Mouse (Mus musculus) hindbrain, embryonic 14.5 days (tissue): ENCODE measurements at regions not wholly inside any gene's neighbourhood (a gene's known extent, or its start where the extent isn't known, plus 50 kb on each side); places are given as distances from the start of the nearest gene placed in this dataset.
"Not testable (repeated sequence)": the region's sequence is repeated elsewhere in the genome, so short reads cannot be mapped to it uniquely, and the experiment has no call there.

ENCODE experiments used
- ATAC-seq: fragments of 200-750 bp; cut with Nextera tagmentation; 2 replicates; pipeline ENCODE4 v1.8.0; 2017; ENCODE audit warnings: moderate number of reproducible peaks, mild to moderate bottlenecking, moderate TSS enrichment, moderate library complexity; ENCODE audit not compliant: low FRiP score
- DNase-seq: peaks from one replicate; pipeline ENCODE4 v3.0.0-alpha.2; 2015; ENCODE audit warnings: low spot score
- H3K27ac ChIP-seq: fragments of 300-500 bp; sonication (generic); 2 replicates; pipeline ENCODE4 v1.5.1; 2014; ENCODE audit warnings: mild to moderate bottlenecking, moderate library complexity
- H3K27me3 ChIP-seq: fragments of 300-500 bp; sonication (generic); 2 replicates; pipeline ENCODE4 v1.6.1; 2014; ENCODE audit warnings: mild to moderate bottlenecking, low read length, mixed read lengths; ENCODE audit not compliant: control insufficient read depth, insufficient read depth
- H3K36me3 ChIP-seq: fragments of 300-500 bp; sonication (generic); replicated peaks from 2 replicates; pipeline ENCODE4 v1.6.1; 2014; ENCODE audit not compliant: control insufficient read depth, insufficient read depth
- H3K4me1 ChIP-seq: fragments of 300-500 bp; sonication (generic); replicated peaks from 2 replicates; pipeline ENCODE4 v1.6.1; 2014; ENCODE audit warnings: antibody characterized with exemption, low read length, mixed read lengths; ENCODE audit not compliant: control insufficient read depth, insufficient read depth
- H3K4me2 ChIP-seq: fragments of 300-500 bp; sonication (generic); replicated peaks from 2 replicates; pipeline ENCODE4 v1.6.1; 2014; ENCODE audit warnings: mild to moderate bottlenecking, moderate library complexity
- H3K4me3 ChIP-seq: fragments of 300-500 bp; sonication (generic); replicated peaks from 2 replicates; pipeline ENCODE4 v1.5.1; 2014; ENCODE audit warnings: mild to moderate bottlenecking, low read length
- H3K9ac ChIP-seq: fragments of 300-500 bp; sonication (generic); 2 replicates; pipeline ENCODE4 v1.6.1; 2014
- H3K9me3 ChIP-seq: fragments of 300-500 bp; sonication (generic); 2 replicates; pipeline ENCODE4 v1.6.1; 2016; ENCODE audit warnings: low read length; ENCODE audit not compliant: control insufficient read depth
- WGBS: fragments of 180-500 bp; shearing (Covaris S2); extraction: QIAGEN DNeasy Blood & Tissue Kit; methylation state at CpG from one replicate; pipeline ENCODE4 v1.1.7; 2014; 5-methylcytosine and 5-hydroxymethylcytosine counted together

GRCm38 (mm10) chr6:70356303-70356702, 435.7 kb downstream of the Rpia start:
- H3K27me3 ChIP-seq = no peaks in the 10 kb centered on the region
- no peak overlapping the region for H3K9ac ChIP-seq
- DNase-seq (no peak), ATAC-seq (no peak)
- WGBS = 83% methylated on average over 2 of the region's 2 CpGs
- H3K36me3 ChIP-seq = no peaks in the 10 kb centered on the region
- H3K4me1 ChIP-seq = no peaks in the 10 kb centered on the region
- H3K4me2 ChIP-seq = no peak overlapping the region
- no peak overlapping the region for H3K27ac ChIP-seq
- no peaks in the 10 kb centered on the region for H3K9me3 ChIP-seq
- no peak overlapping the region for H3K4me3 ChIP-seq

GRCm38 (mm10) chr6:70342147-70342546, 449.9 kb downstream of the Rpia start:
- DNase-seq (no peak), ATAC-seq (no peak)
- H3K4me3 ChIP-seq = no peak overlapping the region
- H3K9ac ChIP-seq = no peak overlapping the region
- no peaks in the 10 kb centered on the region for H3K9me3 ChIP-seq
- H3K4me2 ChIP-seq = no peak overlapping the region
- no peaks in the 10 kb centered on the region for H3K36me3 ChIP-seq
- WGBS = 83% methylated on average over 5 of the region's 5 CpGs
- no peaks in the 10 kb centered on the region for H3K27me3 ChIP-seq
- H3K4me1 ChIP-seq = no peaks in the 10 kb centered on the region
- H3K27ac ChIP-seq = no peak overlapping the region

- not testable (repeated sequence) for H3K27me3 ChIP-seq, H3K9me3 ChIP-seq, H3K4me2 ChIP-seq, H3K27ac ChIP-seq, DNase-seq, H3K9ac ChIP-seq, H3K4me1 ChIP-seq, H3K36me3 ChIP-seq, H3K4me3 ChIP-seq, ATAC-seq
- 83% methylated on average over 2 of the region's 2 CpGs for WGBS
Measured at GRCm38 (mm10) chr6:70340691-70341090, 451.3 kb downstream of the Rpia start.

- Histone ChIP-seq H3K27me3 (no peaks in the 10 kb centered on the region), H3K27ac (no peak overlapping the region), H3K4me2 (no peak overlapping the region), H3K9ac (no peak overlapping the region), H3K36me3 (no peaks in the 10 kb centered on the region), H3K4me1 (no peaks in the 10 kb centered on the region), H3K4me3 (no peak overlapping the region), H3K9me3 (no peaks in the 10 kb centered on the region)
- DNase-seq (no peak), ATAC-seq (no peak)
- 69% methylated on average over 1 of the region's 1 CpGs for WGBS
Measured at GRCm38 (mm10) chr6:70315318-70315717, 476.7 kb downstream of the Rpia start.

GRCm38 (mm10) chr6:70314667-70315066, 477.4 kb downstream of the Rpia start:
- not testable (repeated sequence) for H3K9me3 ChIP-seq, H3K9ac ChIP-seq, H3K27me3 ChIP-seq, H3K36me3 ChIP-seq, H3K4me3 ChIP-seq, H3K27ac ChIP-seq, H3K4me1 ChIP-seq, ATAC-seq, DNase-seq, H3K4me2 ChIP-seq
- 87% methylated on average over 2 of the region's 2 CpGs for WGBS

- H3K27ac ChIP-seq, H3K4me1 ChIP-seq, H3K4me3 ChIP-seq, H3K9ac ChIP-seq, H3K27me3 ChIP-seq, H3K9me3 ChIP-seq, H3K4me2 ChIP-seq, DNase-seq, ATAC-seq, H3K36me3 ChIP-seq: not testable (repeated sequence)
Measured at GRCm38 (mm10) chr6:70301100-70301499, 490.9 kb downstream of the Rpia start.

- not testable (repeated sequence) for H3K36me3 ChIP-seq, H3K9me3 ChIP-seq
- 87% methylated on average over 3 of the region's 3 CpGs for WGBS
Measured at GRCm38 (mm10) chr6:70260227-70260626, 531.8 kb downstream of the Rpia start.

GRCm38 (mm10) chr6:70240167-70240566, 551.9 kb downstream of the Rpia start:
- H3K4me1 ChIP-seq, ATAC-seq, DNase-seq, H3K9ac ChIP-seq, H3K36me3 ChIP-seq, H3K9me3 ChIP-seq, H3K27ac ChIP-seq, H3K4me3 ChIP-seq, H3K27me3 ChIP-seq, H3K4me2 ChIP-seq: not testable (repeated sequence)
- WGBS = no CpG with 5 or more reads among the region's 1 CpGs

More at GRCm38 (mm10) chr6:70260227-70260626, 531.8 kb downstream of the Rpia start:
- H3K4me2 ChIP-seq, H3K9ac ChIP-seq, DNase-seq, H3K27ac ChIP-seq, H3K4me1 ChIP-seq, ATAC-seq, H3K4me3 ChIP-seq, H3K27me3 ChIP-seq: not testable (repeated sequence)

GRCm38 (mm10) chr6:70227166-70227565, 564.9 kb downstream of the Rpia start:
- H3K36me3 ChIP-seq = no peaks in the 10 kb centered on the region
- no peak for ATAC-seq
- no peaks in the 10 kb centered on the region for H3K4me1 ChIP-seq

GRCm38 (mm10) chr6:70216632-70217031, 575.4 kb downstream of the Rpia start:
- not testable (repeated sequence) for H3K9me3 ChIP-seq, H3K27ac ChIP-seq, H3K4me1 ChIP-seq, ATAC-seq, H3K27me3 ChIP-seq, H3K4me3 ChIP-seq, DNase-seq, H3K36me3 ChIP-seq, H3K9ac ChIP-seq, H3K4me2 ChIP-seq
- 86% methylated on average over 2 of the region's 2 CpGs for WGBS

More at GRCm38 (mm10) chr6:70227166-70227565, 564.9 kb downstream of the Rpia start:
- WGBS = 84% methylated on average over 4 of the region's 4 CpGs
- no peaks in the 10 kb centered on the region for H3K9me3 ChIP-seq
- H3K4me3 ChIP-seq = no peak overlapping the region
- H3K9ac ChIP-seq = no peak overlapping the region
- H3K27ac ChIP-seq = no peak overlapping the region
- H3K4me2 ChIP-seq = no peak overlapping the region
- H3K27me3 ChIP-seq = no peaks in the 10 kb centered on the region
- no peak for DNase-seq
